Mouse (Mus musculus): Measurements from ENCODE around the gene Kctd11. TPM values are rescaled to one million over a fixed set of nuclear protein-coding genes. Genes with fewer than 3 reads are reported as not detected.

The Kctd11 gene
- polyA plus RNA-seq (2014; fragmentation: Illumina TruSeq; extraction: RNeasy Lipid Tissue Mini Kit (QIAGEN cat#74804); ENCODE audit: low read depth, low replicate concordance): 2.4 TPM

GRCm38 (mm10) chr11:69880853-69881603 lies at the start of gene Kctd11:
TSS of gene Kctd11 (minus strand) at chr11:69881406.

DNA sequence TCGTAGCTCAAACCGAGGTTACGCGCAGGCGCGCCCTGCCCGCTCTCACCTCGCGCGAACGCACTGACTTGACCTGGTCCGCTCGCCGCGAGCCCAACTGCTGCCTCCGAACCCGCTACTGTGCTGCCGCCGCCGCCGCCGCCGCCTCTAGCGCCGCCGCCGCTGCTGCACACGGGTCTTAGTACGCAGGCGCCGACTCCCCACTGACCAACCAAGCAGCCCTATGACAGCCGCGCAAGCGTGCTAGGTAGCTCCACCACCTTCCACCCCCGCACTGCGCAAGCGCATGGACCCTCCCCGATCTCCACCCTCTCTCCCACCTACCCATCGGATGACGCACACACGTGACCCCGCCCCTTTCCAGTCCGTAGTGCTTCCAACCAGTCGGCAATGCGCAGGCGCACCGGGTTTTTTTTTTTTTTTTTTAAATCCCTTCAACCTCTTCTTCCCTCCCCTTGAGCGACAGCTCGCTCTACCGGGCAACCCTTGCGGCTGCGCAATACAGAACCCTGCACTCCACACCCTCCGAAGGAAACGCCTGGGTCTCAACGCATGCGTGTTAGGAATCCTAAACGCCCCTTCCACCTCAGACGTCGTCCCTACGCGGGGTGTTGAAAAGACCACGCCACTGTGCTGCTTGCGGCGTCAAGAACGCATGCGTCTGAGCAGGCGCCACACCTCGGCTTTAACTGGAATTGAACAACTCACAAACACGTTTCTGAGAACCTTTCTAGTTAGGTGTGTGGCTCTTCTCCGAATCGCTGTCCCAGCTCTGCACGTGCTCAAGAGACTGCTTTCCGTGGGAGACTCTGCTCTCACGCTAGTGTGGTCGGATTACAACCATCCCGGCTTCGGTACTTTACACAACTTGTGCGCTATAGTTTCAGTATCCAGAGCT lies 40.2 kb upstream of the Kctd11 start, which contains the start of gene Eif5a:
Gene Eif5a, minus strand, starts transcription at position 845 of the 898 bp plus-strand sequence.

GRCm38 (mm10) chr11:69913554-69914371 lies 32.6 kb upstream of the Kctd11 start, which contains the start of gene Gps2:
TSS of gene Gps2 (plus strand) at chr11:69913888.

DNA sequence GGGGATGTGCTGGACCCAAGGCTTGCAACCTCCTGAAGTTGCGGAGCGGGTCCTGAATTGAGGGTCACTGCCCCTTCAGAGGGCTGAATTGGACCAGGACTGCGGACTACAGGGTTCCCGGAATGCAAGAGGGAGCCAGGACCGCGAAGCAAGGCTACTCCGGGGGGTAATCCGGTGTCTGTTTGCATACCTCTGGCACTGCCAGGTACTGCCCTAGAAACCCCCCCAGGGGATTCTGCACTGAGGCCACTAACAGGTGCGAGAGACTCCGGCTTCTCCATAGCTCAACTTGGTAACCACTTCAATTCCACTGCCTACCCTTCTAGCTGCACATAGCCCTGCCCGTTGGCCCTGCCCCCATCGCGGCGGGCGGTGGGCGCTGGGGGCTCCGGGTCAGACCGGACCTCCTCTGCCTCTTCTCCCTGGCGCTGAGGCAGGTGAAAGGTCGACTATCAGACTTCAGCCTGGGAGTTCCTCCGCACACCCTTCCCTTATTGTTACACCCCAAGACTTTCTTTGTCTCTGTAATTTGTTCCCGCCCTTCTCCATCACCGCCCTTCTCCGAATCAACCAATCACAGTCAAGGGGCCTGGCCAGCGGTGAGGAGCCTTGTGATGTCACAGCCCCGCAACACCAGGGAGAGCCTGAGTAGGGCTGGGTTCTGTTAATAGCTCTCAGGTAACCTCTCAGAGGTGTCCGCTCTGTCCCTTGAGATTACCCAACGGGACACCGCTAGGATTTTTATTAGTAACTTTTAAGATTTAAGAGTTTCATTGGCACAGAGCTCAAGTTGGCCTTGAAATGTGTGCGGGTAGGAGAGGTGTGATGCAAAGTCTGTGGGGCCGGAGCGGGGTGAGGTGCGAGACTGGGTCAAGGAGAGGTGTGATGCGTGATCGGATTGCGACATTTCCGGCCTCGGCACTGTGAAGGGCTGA lies 19.5 kb upstream of the Kctd11 start, which contains the start of the genes 2810408A11Rik and Neurl4:
Gene 2810408A11Rik, minus strand, starts transcription at position 517 of the 935 bp plus-strand sequence.
Gene Neurl4, plus strand, starts transcription at position 602 of the 935 bp plus-strand sequence.

DNA sequence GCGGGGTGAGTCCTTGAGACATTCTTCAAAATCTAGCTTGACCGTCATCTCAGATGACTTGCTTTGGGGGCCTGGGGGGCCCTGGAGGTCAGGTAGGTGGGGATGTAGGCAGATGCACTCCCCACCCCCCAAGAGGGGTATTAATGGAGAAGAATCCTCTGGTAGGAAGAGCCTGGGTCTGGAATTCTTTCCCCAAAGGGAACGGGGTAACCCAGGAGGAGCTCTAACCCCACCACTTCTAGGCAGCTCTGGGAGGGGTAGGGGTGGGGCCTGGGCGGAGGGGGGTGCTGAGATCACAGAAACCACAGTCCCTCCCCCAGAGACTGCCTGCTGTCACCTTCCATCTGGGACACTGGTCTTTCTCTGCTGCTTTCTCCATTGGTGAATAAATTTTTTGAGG lies 14.1 kb upstream of the Kctd11 start, which contains the start of gene Acap1:
Gene Acap1, minus strand, starts transcription at position 249 of the 400 bp plus-strand sequence.

GRCm38 (mm10) chr11:69877878-69878277 lies 3.3 kb downstream of the Kctd11 start, which contains the start of gene Tmem95:
TSS of gene Tmem95 (minus strand) at chr11:69878018.

DNA sequence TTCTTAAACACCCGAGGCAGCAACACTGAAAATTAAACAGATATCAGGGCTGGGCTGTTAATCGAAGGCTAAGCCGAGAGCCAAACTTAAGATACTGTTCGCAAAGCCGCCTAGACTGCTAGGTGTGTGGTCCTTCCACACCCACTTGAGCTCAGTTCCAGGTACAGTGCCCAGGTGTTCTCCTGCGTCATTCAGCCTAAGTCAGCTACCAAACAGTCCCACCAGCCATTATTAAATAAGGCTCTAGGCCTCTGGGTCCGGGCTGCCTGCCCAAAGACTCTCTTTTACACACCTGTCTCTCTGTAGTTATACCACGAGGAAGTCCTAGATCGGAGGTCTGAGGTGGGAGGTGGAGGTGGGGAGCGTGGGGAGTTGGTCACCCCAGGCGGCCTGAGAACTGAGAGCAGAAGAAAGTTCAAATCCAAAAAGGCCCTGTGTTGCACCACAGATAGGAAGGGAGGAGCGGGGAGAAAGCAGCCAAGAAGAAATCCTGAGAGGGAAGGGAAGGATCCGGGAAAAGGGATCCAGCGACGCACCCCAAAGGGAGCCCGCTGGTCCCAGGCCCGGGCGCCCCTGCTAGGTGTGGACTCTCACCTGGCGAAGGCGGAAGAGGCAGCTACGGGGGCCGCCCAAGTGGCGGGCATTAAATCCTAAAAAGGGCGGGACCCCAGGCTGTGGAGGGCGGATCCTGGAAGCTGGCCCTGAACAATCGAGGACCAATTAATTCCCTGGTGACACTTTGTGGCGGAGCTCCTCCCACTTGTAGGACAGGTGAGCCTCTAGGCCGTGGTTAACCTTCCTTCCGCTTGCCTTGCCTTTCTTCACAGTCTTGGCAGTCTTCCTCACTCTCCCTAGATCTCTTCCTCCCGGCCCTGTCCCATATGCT lies 22.9 kb downstream of the Kctd11 start, which contains the start of gene Tnk1:
Gene Tnk1, minus strand, starts transcription at position 618 of the 886 bp plus-strand sequence.

GRCm38 (mm10) chr11:69846198-69846680 lies 35.0 kb downstream of the Kctd11 start, which contains the start of gene Plscr3:
TSS of gene Plscr3 (plus strand) at chr11:69846376.

DNA sequence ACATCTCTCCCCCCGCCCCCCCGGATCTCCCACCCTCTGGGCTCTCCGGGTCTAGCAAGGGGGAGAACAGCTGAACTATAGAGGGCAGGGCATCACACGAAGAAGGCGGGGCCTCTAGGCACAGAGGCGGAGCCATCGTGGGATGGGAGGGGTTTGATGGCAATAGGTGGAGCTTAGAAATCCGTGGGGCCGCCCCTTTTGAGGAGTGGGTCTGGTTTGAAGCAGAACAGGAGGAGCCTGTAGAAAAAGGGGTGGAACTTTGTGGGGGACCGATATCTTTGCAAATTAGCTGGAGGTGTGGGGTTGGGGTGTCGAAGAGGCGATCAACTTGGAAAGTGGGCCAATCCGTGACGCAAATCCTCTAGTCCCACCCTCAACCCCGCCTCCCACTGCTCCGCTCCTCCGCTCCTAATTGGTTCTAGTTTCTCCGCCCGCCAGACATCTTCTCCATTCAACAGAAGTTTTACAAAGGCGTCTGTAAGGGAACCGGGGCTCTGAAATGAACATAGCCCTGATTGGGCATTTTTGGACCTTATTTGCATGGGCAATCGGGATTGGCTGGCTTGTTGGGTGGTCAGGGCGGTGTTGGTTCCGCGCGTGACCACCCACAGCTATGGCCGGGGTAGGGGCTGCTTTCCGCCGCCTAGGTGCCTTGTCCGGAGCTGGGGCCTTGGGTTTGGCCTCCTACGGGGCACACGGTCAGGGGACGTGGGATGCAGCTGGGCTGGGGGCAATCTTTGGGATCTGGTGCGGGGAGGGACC lies 43.1 kb downstream of the Kctd11 start, which contains the start of gene Tmem256:
Gene Tmem256, plus strand, starts transcription at position 563 of the 762 bp plus-strand sequence.

DNA sequence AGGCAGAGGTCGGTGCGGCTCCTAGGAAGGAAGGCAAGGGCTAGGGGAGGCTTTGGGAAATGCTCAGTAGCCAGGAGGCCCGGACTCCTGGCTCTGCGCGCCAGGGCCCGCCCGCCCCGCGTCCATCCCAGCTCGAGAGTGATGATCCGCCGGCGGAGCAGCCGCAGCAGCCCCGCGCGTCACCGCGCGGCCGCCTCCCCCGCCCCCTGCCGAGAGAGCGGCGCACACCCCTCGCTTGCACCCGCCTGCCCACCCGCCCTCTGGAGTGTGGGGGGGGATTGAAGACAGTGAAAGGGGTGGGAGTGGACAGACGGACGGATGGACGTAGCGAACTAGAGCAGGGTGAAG lies 43.6 kb downstream of the Kctd11 start, which contains the start of gene Nlgn2:
Gene Nlgn2, minus strand, starts transcription at position 181 of the 348 bp plus-strand sequence.

Other genes with a start within 250 kb of the Kctd11 start
- 14.5 TPM for gene Fxr2, start 248.4 kb downstream of the Kctd11 start, polyA plus RNA-seq (2014; fragmentation: Illumina TruSeq; extraction: RNeasy Lipid Tissue Mini Kit (QIAGEN cat#74804); ENCODE audit: low read depth, low replicate concordance)
- gene Sox15, start 226.1 kb downstream of the Kctd11 start, polyA plus RNA-seq (2014; fragmentation: Illumina TruSeq; extraction: RNeasy Lipid Tissue Mini Kit (QIAGEN cat#74804); ENCODE audit: low read depth, low replicate concordance): not detected
- gene Mpdu1, start 218.8 kb downstream of the Kctd11 start, polyA plus RNA-seq (2014; fragmentation: Illumina TruSeq; extraction: RNeasy Lipid Tissue Mini Kit (QIAGEN cat#74804); ENCODE audit: low read depth, low replicate concordance): 23.0 TPM
- gene Cd68, start 215.3 kb downstream of the Kctd11 start, polyA plus RNA-seq (2014; fragmentation: Illumina TruSeq; extraction: RNeasy Lipid Tissue Mini Kit (QIAGEN cat#74804); ENCODE audit: low read depth, low replicate concordance): 4.0 TPM
- gene Eif4a1, start 209.0 kb downstream of the Kctd11 start, polyA plus RNA-seq (2014; fragmentation: Illumina TruSeq; extraction: RNeasy Lipid Tissue Mini Kit (QIAGEN cat#74804); ENCODE audit: low read depth, low replicate concordance): 617 TPM
- 56.8 TPM for gene Senp3, start 199.3 kb downstream of the Kctd11 start, polyA plus RNA-seq (2014; fragmentation: Illumina TruSeq; extraction: RNeasy Lipid Tissue Mini Kit (QIAGEN cat#74804); ENCODE audit: low read depth, low replicate concordance)
- 8.3 TPM for gene Tnfsf13, start 195.6 kb downstream of the Kctd11 start, polyA plus RNA-seq (2014; fragmentation: Illumina TruSeq; extraction: RNeasy Lipid Tissue Mini Kit (QIAGEN cat#74804); ENCODE audit: low read depth, low replicate concordance)
- 2.2 TPM for gene Tnfsf12, start 185.6 kb downstream of the Kctd11 start, polyA plus RNA-seq (2014; fragmentation: Illumina TruSeq; extraction: RNeasy Lipid Tissue Mini Kit (QIAGEN cat#74804); ENCODE audit: low read depth, low replicate concordance)
- gene Tnfsfm13, start 185.3 kb downstream of the Kctd11 start, polyA plus RNA-seq (2014; fragmentation: Illumina TruSeq; extraction: RNeasy Lipid Tissue Mini Kit (QIAGEN cat#74804); ENCODE audit: low read depth, low replicate concordance): 1.6 TPM
- gene Polr2a, start 122.8 kb downstream of the Kctd11 start, polyA plus RNA-seq (2014; fragmentation: Illumina TruSeq; extraction: RNeasy Lipid Tissue Mini Kit (QIAGEN cat#74804); ENCODE audit: low read depth, low replicate concordance): 37.7 TPM
- gene Slc35g3, start 119.4 kb downstream of the Kctd11 start, polyA plus RNA-seq (2014; fragmentation: Illumina TruSeq; extraction: RNeasy Lipid Tissue Mini Kit (QIAGEN cat#74804); ENCODE audit: low read depth, low replicate concordance): not detected
- gene Zbtb4, start 115.5 kb downstream of the Kctd11 start, polyA plus RNA-seq (2014; fragmentation: Illumina TruSeq; extraction: RNeasy Lipid Tissue Mini Kit (QIAGEN cat#74804); ENCODE audit: low read depth, low replicate concordance): 35.4 TPM
- gene Chrnb1, start 85.5 kb downstream of the Kctd11 start, polyA plus RNA-seq (2014; fragmentation: Illumina TruSeq; extraction: RNeasy Lipid Tissue Mini Kit (QIAGEN cat#74804); ENCODE audit: low read depth, low replicate concordance): 1.3 TPM
- 5.0 TPM for gene Fgf11, start 79.5 kb downstream of the Kctd11 start, polyA plus RNA-seq (2014; fragmentation: Illumina TruSeq; extraction: RNeasy Lipid Tissue Mini Kit (QIAGEN cat#74804); ENCODE audit: low read depth, low replicate concordance)
- not detected for gene Tmem102, start 75.8 kb downstream of the Kctd11 start, polyA plus RNA-seq (2014; fragmentation: Illumina TruSeq; extraction: RNeasy Lipid Tissue Mini Kit (QIAGEN cat#74804); ENCODE audit: low read depth, low replicate concordance)
- not detected for gene Gm39566, start 66.1 kb downstream of the Kctd11 start, polyA plus RNA-seq (2014; fragmentation: Illumina TruSeq; extraction: RNeasy Lipid Tissue Mini Kit (QIAGEN cat#74804); ENCODE audit: low read depth, low replicate concordance)
- gene Spem2, start 62.9 kb downstream of the Kctd11 start, polyA plus RNA-seq (2014; fragmentation: Illumina TruSeq; extraction: RNeasy Lipid Tissue Mini Kit (QIAGEN cat#74804); ENCODE audit: low read depth, low replicate concordance): not detected
- not detected for gene Spem1, start 59.2 kb downstream of the Kctd11 start, polyA plus RNA-seq (2014; fragmentation: Illumina TruSeq; extraction: RNeasy Lipid Tissue Mini Kit (QIAGEN cat#74804); ENCODE audit: low read depth, low replicate concordance)
- 1.5 TPM for gene Nlgn2, start 43.6 kb downstream of the Kctd11 start, polyA plus RNA-seq (2014; fragmentation: Illumina TruSeq; extraction: RNeasy Lipid Tissue Mini Kit (QIAGEN cat#74804); ENCODE audit: low read depth, low replicate concordance)
- 24.3 TPM for gene Tmem256, start 42.9 kb downstream of the Kctd11 start, polyA plus RNA-seq (2014; fragmentation: Illumina TruSeq; extraction: RNeasy Lipid Tissue Mini Kit (QIAGEN cat#74804); ENCODE audit: low read depth, low replicate concordance)
- gene Plscr3, start 35.0 kb downstream of the Kctd11 start, polyA plus RNA-seq (2014; fragmentation: Illumina TruSeq; extraction: RNeasy Lipid Tissue Mini Kit (QIAGEN cat#74804); ENCODE audit: low read depth, low replicate concordance): 1.6 TPM
- gene Tnk1, start 22.7 kb downstream of the Kctd11 start, polyA plus RNA-seq (2014; fragmentation: Illumina TruSeq; extraction: RNeasy Lipid Tissue Mini Kit (QIAGEN cat#74804); ENCODE audit: low read depth, low replicate concordance): not detected
- not detected for gene Tmem95, start 3.4 kb downstream of the Kctd11 start, polyA plus RNA-seq (2014; fragmentation: Illumina TruSeq; extraction: RNeasy Lipid Tissue Mini Kit (QIAGEN cat#74804); ENCODE audit: low read depth, low replicate concordance)
- gene Acap1, start 14.1 kb upstream of the Kctd11 start, polyA plus RNA-seq (2014; fragmentation: Illumina TruSeq; extraction: RNeasy Lipid Tissue Mini Kit (QIAGEN cat#74804); ENCODE audit: low read depth, low replicate concordance): not detected
- gene 2810408A11Rik, start 19.6 kb upstream of the Kctd11 start, polyA plus RNA-seq (2014; fragmentation: Illumina TruSeq; extraction: RNeasy Lipid Tissue Mini Kit (QIAGEN cat#74804); ENCODE audit: low read depth, low replicate concordance): not detected
- 3.1 TPM for gene Neurl4, start 19.7 kb upstream of the Kctd11 start, polyA plus RNA-seq (2014; fragmentation: Illumina TruSeq; extraction: RNeasy Lipid Tissue Mini Kit (QIAGEN cat#74804); ENCODE audit: low read depth, low replicate concordance)
- gene Gps2, start 32.5 kb upstream of the Kctd11 start, polyA plus RNA-seq (2014; fragmentation: Illumina TruSeq; extraction: RNeasy Lipid Tissue Mini Kit (QIAGEN cat#74804); ENCODE audit: low read depth, low replicate concordance): 22.9 TPM
- 242 TPM for gene Eif5a, start 40.6 kb upstream of the Kctd11 start, polyA plus RNA-seq (2014; fragmentation: Illumina TruSeq; extraction: RNeasy Lipid Tissue Mini Kit (QIAGEN cat#74804); ENCODE audit: low read depth, low replicate concordance)
- gene Ybx2, start 54.4 kb upstream of the Kctd11 start, polyA plus RNA-seq (2014; fragmentation: Illumina TruSeq; extraction: RNeasy Lipid Tissue Mini Kit (QIAGEN cat#74804); ENCODE audit: low read depth, low replicate concordance): 1.4 TPM
- 2.4 TPM for gene Slc2a4, start 66.8 kb upstream of the Kctd11 start, polyA plus RNA-seq (2014; fragmentation: Illumina TruSeq; extraction: RNeasy Lipid Tissue Mini Kit (QIAGEN cat#74804); ENCODE audit: low read depth, low replicate concordance)
- gene Cldn7, start 83.4 kb upstream of the Kctd11 start, polyA plus RNA-seq (2014; fragmentation: Illumina TruSeq; extraction: RNeasy Lipid Tissue Mini Kit (QIAGEN cat#74804); ENCODE audit: low read depth, low replicate concordance): not detected
- gene Ctdnep1, start 99.8 kb upstream of the Kctd11 start, polyA plus RNA-seq (2014; fragmentation: Illumina TruSeq; extraction: RNeasy Lipid Tissue Mini Kit (QIAGEN cat#74804); ENCODE audit: low read depth, low replicate concordance): 46.8 TPM
- gene Elp5, start 101.1 kb upstream of the Kctd11 start, polyA plus RNA-seq (2014; fragmentation: Illumina TruSeq; extraction: RNeasy Lipid Tissue Mini Kit (QIAGEN cat#74804); ENCODE audit: low read depth, low replicate concordance): 17.4 TPM
- gene Gabarap, start 109.7 kb upstream of the Kctd11 start, polyA plus RNA-seq (2014; fragmentation: Illumina TruSeq; extraction: RNeasy Lipid Tissue Mini Kit (QIAGEN cat#74804); ENCODE audit: low read depth, low replicate concordance): 525 TPM
- gene Phf23, start 114.4 kb upstream of the Kctd11 start, polyA plus RNA-seq (2014; fragmentation: Illumina TruSeq; extraction: RNeasy Lipid Tissue Mini Kit (QIAGEN cat#74804); ENCODE audit: low read depth, low replicate concordance): 20.2 TPM
- 0.76 TPM for gene Dvl2, start 119.2 kb upstream of the Kctd11 start, polyA plus RNA-seq (2014; fragmentation: Illumina TruSeq; extraction: RNeasy Lipid Tissue Mini Kit (QIAGEN cat#74804); ENCODE audit: low read depth, low replicate concordance)
- 27.3 TPM for gene Acadvl, start 134.0 kb upstream of the Kctd11 start, polyA plus RNA-seq (2014; fragmentation: Illumina TruSeq; extraction: RNeasy Lipid Tissue Mini Kit (QIAGEN cat#74804); ENCODE audit: low read depth, low replicate concordance)
- gene Dlg4, start 135.5 kb upstream of the Kctd11 start, polyA plus RNA-seq (2014; fragmentation: Illumina TruSeq; extraction: RNeasy Lipid Tissue Mini Kit (QIAGEN cat#74804); ENCODE audit: low read depth, low replicate concordance): 1.6 TPM
- not detected for gene Asgr1, start 172.7 kb upstream of the Kctd11 start, polyA plus RNA-seq (2014; fragmentation: Illumina TruSeq; extraction: RNeasy Lipid Tissue Mini Kit (QIAGEN cat#74804); ENCODE audit: low read depth, low replicate concordance)
- not detected for gene Asgr2, start 211.2 kb upstream of the Kctd11 start, polyA plus RNA-seq (2014; fragmentation: Illumina TruSeq; extraction: RNeasy Lipid Tissue Mini Kit (QIAGEN cat#74804); ENCODE audit: low read depth, low replicate concordance)
- gene Mgl2, start 248.9 kb upstream of the Kctd11 start, polyA plus RNA-seq (2014; fragmentation: Illumina TruSeq; extraction: RNeasy Lipid Tissue Mini Kit (QIAGEN cat#74804); ENCODE audit: low read depth, low replicate concordance): 2.5 TPM